Mouse (Mus musculus) MEL (cell line): Measurements from ENCODE around the gene Ppox.
"Not testable (repeated sequence)": the region's sequence is repeated elsewhere in the genome, so short reads cannot be mapped to it uniquely, and the experiment has no call there.

Source experiments
- ETS1 ChIP-seq: IDR thresholded peaks from 2 replicates; pipeline ENCODE4 v1.6.1; 2012; ENCODE audit warnings: low read depth, mild to moderate bottlenecking, inconsistent platforms, low read length, improper control_type of control experiment, moderate library complexity
- TCF12 ChIP-seq: IDR thresholded peaks from 2 replicates; pipeline ENCODE4 v1.6.1; 2014; ENCODE audit warnings: low read depth, mild to moderate bottlenecking, inconsistent platforms, low read length, improper control_type of control experiment, moderate library complexity

DNA sequence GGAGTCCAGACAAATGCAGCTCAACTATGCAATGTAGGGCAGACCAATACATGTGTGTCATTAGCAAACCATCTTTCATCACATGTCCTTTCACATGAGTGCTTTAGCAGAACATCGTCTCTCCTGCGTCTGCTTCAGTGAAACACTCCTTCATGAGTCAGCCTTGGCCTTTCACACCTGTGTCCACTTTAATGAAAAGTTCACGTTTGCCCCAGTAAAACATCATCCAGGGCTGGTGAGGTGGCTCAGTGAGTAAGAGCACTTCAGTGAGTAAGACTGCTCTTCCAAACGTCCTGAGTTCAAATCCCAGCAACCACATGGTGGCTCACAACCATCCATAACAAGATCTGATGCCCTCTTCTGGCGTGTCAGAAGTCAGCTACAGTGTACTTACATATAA is 25.2 kb upstream of the Ppox start:
- not testable (repeated sequence) for TF ChIP-seq ETS1, TCF12
